Mouse (Mus musculus) heart, adult 2 months (tissue): ENCODE data around the gene Olfr1416. TPM values are rescaled to one million over a fixed set of nuclear protein-coding genes. Genes with fewer than 3 reads are reported as not detected.
A peak's percentile ranks its signal among the peaks of the same experiment; 100 is the strongest.
"Not testable (repeated sequence)": the region's sequence is repeated elsewhere in the genome, so short reads cannot be mapped to it uniquely, and the experiment has no call there.

Experiments
- DNase-seq, 2 experiments: peaks; one replicate each; pipeline ENCODE4 v3.0.0; 2021
- H3K27ac ChIP-seq: fragments of 200-600 bp; 2 replicates; pipeline ENCODE4 v1.8.1; 2022
- H3K27me3 ChIP-seq: fragments of 200-500 bp; 2 replicates; pipeline ENCODE4 v1.6.1; 2012; ENCODE audit warnings: mild to moderate bottlenecking, low read length, inconsistent platforms, mixed read lengths; ENCODE audit not compliant: control insufficient read depth, insufficient read depth
- H3K36me3 ChIP-seq: fragments of 200-500 bp; 2 replicates; pipeline ENCODE4 v1.6.1; 2012; ENCODE audit warnings: low read length, inconsistent platforms; ENCODE audit not compliant: control insufficient read depth, insufficient read depth
- H3K4me1 ChIP-seq: fragments of 200-500 bp; 2 replicates; pipeline ENCODE4 v1.6.1; 2011; ENCODE audit warnings: low read length; ENCODE audit not compliant: control insufficient read depth, insufficient read depth
- H3K4me3 ChIP-seq: fragments of 200-600 bp; 2 replicates; pipeline ENCODE4 v1.8.1; 2022
- H3K79me2 ChIP-seq: fragments of 200-500 bp; replicated peaks from 2 replicates; pipeline ENCODE4 v1.6.1; 2012; ENCODE audit warnings: mild to moderate bottlenecking, inconsistent platforms, low read length, moderate library complexity, mixed read lengths; ENCODE audit not compliant: control insufficient read depth, insufficient read depth
- H3K9ac ChIP-seq: fragments of 200-500 bp; 2 replicates; pipeline ENCODE4 v1.6.1; 2012; ENCODE audit warnings: low read depth, mild to moderate bottlenecking, control low read depth, inconsistent platforms, low read length, mixed read lengths
- CTCF ChIP-seq: fragments of 200-600 bp; IDR thresholded peaks from 2 replicates; pipeline ENCODE4 v1.8.1; 2022; ENCODE audit warnings: antibody characterized with exemption, mild to moderate bottlenecking, moderate library complexity
- EP300 ChIP-seq: fragments of 200-500 bp; IDR thresholded peaks from 2 replicates; pipeline ENCODE4 v1.6.1; 2011; ENCODE audit warnings: low read depth, low read length, control low read depth; ENCODE audit not compliant: insufficient read depth
- POLR2A ChIP-seq: fragments of 200-500 bp; IDR thresholded peaks from 2 replicates; pipeline ENCODE4 v1.6.1; 2011; ENCODE audit warnings: mild to moderate bottlenecking, low read depth, low read length, control low read depth; ENCODE audit not compliant: insufficient read depth
- WGBS: fragments of 180-500 bp; shearing (Covaris S2); methylation state at CpG from one replicate; pipeline ENCODE4 v1.1.7; 2018; 5-methylcytosine and 5-hydroxymethylcytosine counted together
- intact Hi-C: fragments of 180-260 bp; cut with DNase I; formaldehyde crosslinking; loops from one replicate; pipeline ENCODE4 v1.15.1; 2025
- long read RNA-seq: library from polyadenylated mRNA; stranded (forward); transcript quantifications from one replicate; pipeline ENCODE4 v2.0.0, GENCODE M21; 2021
- polyA plus RNA-seq: library from polyadenylated mRNA; depleted of rRNA; stranded (reverse); fragments of >200 nt; gene quantifications from 2 replicates; pipeline ENCODE4 v1.2.3, GENCODE M21; 2012; rRNA removed
- total RNA-seq, 2 experiments: library from RNA; stranded (reverse); gene quantifications; 2 replicates each; pipeline ENCODE4 v1.2.3; 2021

The Olfr1416 gene
- not detected for total RNA-seq
- not detected in 2 replicates for polyA plus RNA-seq
- long read RNA-seq: 0 reads

DNA sequence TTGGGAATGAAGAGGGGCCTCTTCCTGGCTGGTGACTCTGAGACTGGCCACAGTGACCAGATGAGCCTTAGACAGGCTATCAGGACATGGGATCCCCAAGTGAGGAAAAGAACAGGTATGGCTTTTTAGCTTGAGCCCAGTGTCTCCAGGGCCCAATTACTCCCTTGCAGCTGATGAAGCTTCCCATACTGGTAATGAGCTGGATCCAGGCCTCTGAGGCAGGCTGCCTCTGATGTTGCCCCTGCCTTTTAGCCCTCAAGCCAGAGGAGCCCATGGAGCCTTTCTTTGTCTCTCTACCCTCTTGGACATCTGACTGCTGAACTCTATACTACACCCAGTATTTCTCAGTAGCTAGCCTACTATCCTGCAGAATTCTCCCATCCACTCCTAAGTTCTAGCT lies at the start of gene Olfr1416:
Olfr1416 (minus strand) TSS at position 101 of the 400 bp plus-strand sequence.
- intact Hi-C loops: no loop called here
- DNase-seq: no peak
- Histone ChIP-seq H3K36me3 (no peaks in the 10 kb centered on the region), H3K27me3 (no peaks in the 10 kb centered on the region), H3K4me3 (no peak within 1 kb of the TSS), H3K27ac (no peak within 1 kb of the TSS), H3K9ac (no peak within 1 kb of the TSS), H3K79me2 (no peaks in the 10 kb centered on the region), H3K4me1 (no peaks in the 10 kb centered on the region)
- TF ChIP-seq CTCF (no peak), EP300 (no peak), POLR2A (no peak)

DNA sequence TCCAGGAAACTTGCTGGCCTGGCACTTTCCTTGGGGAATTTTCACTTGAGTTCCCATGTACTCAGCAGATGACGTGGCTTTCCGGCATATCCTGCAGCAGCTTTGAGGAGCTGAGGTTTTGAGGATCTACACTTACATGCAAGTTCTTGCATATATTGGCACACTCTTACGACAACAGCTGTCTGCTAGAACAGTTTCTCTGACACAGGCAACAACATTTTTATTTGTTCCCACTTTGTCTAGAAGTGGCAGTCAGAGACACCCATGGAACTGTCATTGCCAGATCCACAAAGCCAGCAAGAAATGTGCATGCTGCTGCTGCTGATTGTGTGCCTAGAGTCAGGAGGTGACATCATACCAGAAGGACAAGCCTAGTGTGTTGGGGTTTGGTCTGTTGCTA lies 38.9 kb upstream of the Olfr1416 start:
- 73% methylated on average over 3 of the region's 3 CpGs for WGBS
- H3K27me3 ChIP-seq: 0 out of 2 replicates have a peak, but pooled peaks cover 2% of the 10 kb centered on the region
- intact Hi-C loops: no loop called here
- H3K4me3 ChIP-seq: no peak overlapping the region
- H3K4me1 ChIP-seq: no peaks in the 10 kb centered on the region
- H3K27ac ChIP-seq: no peak overlapping the region
- H3K36me3 ChIP-seq: no peaks in the 10 kb centered on the region
- no peaks in the 10 kb centered on the region for H3K79me2 ChIP-seq
- H3K9ac ChIP-seq: no peak overlapping the region
- TF ChIP-seq EP300 (no peak), CTCF (no peak), POLR2A (no peak)
- no peak for DNase-seq

DNA sequence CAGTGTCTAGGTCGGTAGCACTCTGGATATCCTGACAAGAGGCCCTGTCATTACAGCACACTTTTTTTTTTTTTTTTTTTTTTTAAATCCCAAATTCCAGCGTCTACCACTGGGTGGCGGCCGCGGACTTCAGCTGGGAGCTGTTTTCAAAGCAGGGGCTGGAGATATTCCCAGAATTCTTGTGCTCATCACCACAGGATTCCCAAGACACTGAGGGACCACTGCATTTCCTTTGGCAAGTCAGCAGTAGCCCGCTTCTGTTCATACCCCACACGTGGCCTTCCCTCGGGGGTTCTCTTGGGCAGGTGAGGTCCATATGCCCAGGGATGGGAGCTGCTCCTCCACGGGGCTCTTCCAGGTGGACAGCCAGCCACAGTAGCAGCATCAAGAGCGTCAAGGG lies 36.5 kb upstream of the Olfr1416 start:
- Histone ChIP-seq H3K27ac (no peak overlapping the region), H3K9ac (no peak overlapping the region), H3K4me3 (no peak overlapping the region), H3K36me3 (no peaks in the 10 kb centered on the region), H3K4me1 (no peaks in the 10 kb centered on the region), H3K79me2 (no peaks in the 10 kb centered on the region), H3K27me3 (0 out of 2 replicates have a peak, but pooled peaks cover 2% of the 10 kb centered on the region)
- TF ChIP-seq EP300 (no peak), CTCF (peak; percentile 66)
- intact Hi-C loops: loop anchor here (2.0 kb wide), 1 partner anchor 89 kb away; no protein-coding TSS in a partner anchor
- no peak for DNase-seq
- WGBS: 15% methylated on average over 10 of the region's 10 CpGs

DNA sequence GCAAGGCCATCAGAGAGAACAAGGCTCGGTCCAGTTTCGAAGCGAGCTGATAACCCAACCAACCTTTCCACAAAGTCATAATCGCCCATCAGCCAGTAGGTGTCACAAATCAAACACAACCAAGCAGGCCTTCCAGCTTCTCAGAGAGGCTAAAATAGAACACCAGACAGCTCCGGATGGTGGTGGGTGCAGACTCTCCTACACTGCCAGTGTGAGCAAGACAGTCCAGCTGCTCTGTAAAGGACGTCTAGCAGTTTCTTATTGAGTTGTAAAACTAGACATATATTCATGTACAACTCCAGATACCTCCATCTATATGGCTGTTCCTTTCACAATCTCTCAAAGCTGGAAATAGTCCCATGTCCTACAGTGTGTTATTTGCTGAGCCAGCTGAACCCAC lies 34.1 kb upstream of the Olfr1416 start:
- Histone ChIP-seq H3K36me3 (no peaks in the 10 kb centered on the region), H3K27me3 (no peaks in the 10 kb centered on the region), H3K27ac (no peak overlapping the region), H3K4me3 (no peak overlapping the region), H3K79me2 (no peaks in the 10 kb centered on the region), H3K4me1 (no peaks in the 10 kb centered on the region), H3K9ac (no peak overlapping the region)
- intact Hi-C loops: no loop called here
- no peak for DNase-seq
- TF ChIP-seq CTCF (no peak), POLR2A (no peak), EP300 (no peak)
- 72% methylated on average over 6 of the region's 6 CpGs for WGBS

DNA sequence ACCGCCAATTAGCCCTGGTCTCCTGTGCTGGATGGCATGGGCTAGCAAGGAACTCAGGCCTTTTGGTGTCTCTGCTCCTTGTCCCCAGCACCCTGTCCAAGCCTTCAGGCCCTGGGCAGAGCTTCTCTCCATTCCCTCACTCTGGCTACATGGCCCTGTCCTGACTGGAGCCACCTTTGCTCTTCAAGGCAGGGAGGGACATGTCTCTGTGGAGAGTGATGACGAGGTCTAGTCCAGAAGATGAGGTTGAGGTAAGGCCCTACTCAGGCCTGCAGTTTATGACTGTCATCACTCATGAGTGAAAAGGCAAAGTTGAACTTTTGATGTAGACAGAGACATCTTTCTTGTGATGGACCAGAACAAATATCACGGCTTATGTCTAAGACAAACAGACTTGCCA lies 33.6 kb upstream of the Olfr1416 start, which contains the start of gene Olfr1414:
Olfr1414 (minus strand) TSS at position 101 of the 400 bp plus-strand sequence.
- no peaks in the 10 kb centered on the region for H3K36me3 ChIP-seq
- H3K27me3 ChIP-seq: no peaks in the 10 kb centered on the region
- H3K79me2 ChIP-seq: no peaks in the 10 kb centered on the region
- TF ChIP-seq POLR2A (no peak), CTCF (no peak), EP300 (no peak)
- no peak within 1 kb of the TSS for H3K9ac ChIP-seq
- intact Hi-C loops: no loop called here
- no peaks in the 10 kb centered on the region for H3K4me1 ChIP-seq
- DNase-seq: no peak
- no peak within 1 kb of the TSS for H3K27ac ChIP-seq
- no peak within 1 kb of the TSS for H3K4me3 ChIP-seq
- WGBS: 82% methylated on average over 3 of the region's 3 CpGs

DNA sequence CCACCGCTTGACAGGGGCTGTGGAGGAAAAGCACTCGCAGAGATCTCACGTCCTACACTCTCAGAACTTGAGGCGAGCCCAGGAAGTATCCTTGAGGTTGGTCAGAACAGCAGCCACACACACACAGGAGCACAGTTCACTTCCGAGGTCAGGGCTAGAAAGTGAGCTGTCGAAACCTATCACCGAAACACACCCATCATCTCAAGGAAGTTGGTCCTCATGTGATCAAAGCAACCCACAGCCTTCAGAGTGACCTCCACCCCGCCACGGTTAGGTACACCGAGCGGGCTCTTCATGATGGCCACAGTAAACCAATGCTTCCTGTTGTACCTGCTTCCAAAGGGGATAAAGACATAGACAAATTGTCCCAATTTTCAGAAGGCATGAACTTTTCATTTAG lies 30.5 kb upstream of the Olfr1416 start:
- no peaks in the 10 kb centered on the region for H3K79me2 ChIP-seq
- H3K4me3 ChIP-seq: no peak overlapping the region
- H3K27me3 ChIP-seq: no peaks in the 10 kb centered on the region
- 77% methylated on average over 11 of the region's 11 CpGs for WGBS
- no peak for DNase-seq
- H3K4me1 ChIP-seq: no peaks in the 10 kb centered on the region
- intact Hi-C loops: no loop called here
- TF ChIP-seq POLR2A (no peak), CTCF (no peak), EP300 (no peak)
- H3K27ac ChIP-seq: no peak overlapping the region
- H3K36me3 ChIP-seq: no peaks in the 10 kb centered on the region
- no peak overlapping the region for H3K9ac ChIP-seq

DNA sequence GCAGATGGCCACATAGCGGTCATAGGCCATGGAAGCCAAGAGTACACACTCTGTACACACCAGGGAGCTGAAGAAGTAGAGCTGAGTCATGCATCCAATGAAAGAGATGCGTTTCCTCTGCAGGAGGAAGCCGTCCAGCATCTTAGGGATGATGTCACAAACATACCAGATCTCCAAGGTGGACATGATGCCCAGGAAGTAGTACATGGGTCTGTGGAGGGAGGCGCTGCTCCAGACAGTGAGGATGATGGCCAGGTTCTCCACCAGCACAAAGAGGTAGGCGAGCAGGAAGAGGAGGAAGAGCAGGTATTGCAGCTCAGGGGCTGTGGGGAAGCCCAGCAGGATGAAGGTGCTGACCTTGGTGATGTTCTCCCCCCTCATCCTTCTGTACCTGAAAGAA lies 26.7 kb upstream of the Olfr1416 start:
- DNase-seq, H3K4me1 ChIP-seq, H3K4me3 ChIP-seq, intact Hi-C loops, H3K27ac ChIP-seq, H3K27me3 ChIP-seq, H3K79me2 ChIP-seq, H3K36me3 ChIP-seq, H3K9ac ChIP-seq: not testable (repeated sequence)
- WGBS: 73% methylated on average over 5 of the region's 5 CpGs
